Mouse (Mus musculus): ENCODE results near the gene H2afy2. TPM values are rescaled to one million over a fixed set of nuclear protein-coding genes. Genes with fewer than 3 reads are reported as not detected.

H2afy2 gene
- 87.2 and 110 TPM in 2 replicates for polyA plus RNA-seq (2014; fragmentation: Nextera tagmentation; extraction: Ambion mirVana)

GRCm38 (mm10) chr10:61783621-61784251 lies at the start of gene H2afy2:
H2afy2 (minus strand) TSS chr10:61784147.
- peak within 1 kb of the TSS; percentile 96 for H3K27ac ChIP-seq (replicated peaks; ENCODE audit: low read depth, low read length)
- ATAC-seq (ENCODE audit: low read depth) (peak; percentile 91), DNase-seq (ENCODE audit: low spot score) (peak; percentile 93)
- 0% methylated on average over 23 of the region's 50 CpGs for WGBS
- no peaks in the 10 kb centered on the region for H3K36me3 ChIP-seq (ENCODE audit: control insufficient read depth, insufficient read depth, low read length)
- peak within 1 kb of the TSS; percentile 99 for H3K9ac ChIP-seq (ENCODE audit: low read depth, low read length)
- H3K9me3 ChIP-seq (ENCODE audit: control insufficient read depth, low read length) = no peaks in the 10 kb centered on the region
- H3K4me2 ChIP-seq (ENCODE audit: low read depth, low read length) = peak within 1 kb of the TSS; percentile 68
- no peaks in the 10 kb centered on the region for H3K27me3 ChIP-seq (replicated peaks; ENCODE audit: control insufficient read depth, insufficient read depth, low read length)
- peak within 1 kb of the TSS; percentile 94 for H3K4me3 ChIP-seq (ENCODE audit: low read depth, low read length)
- H3K4me1 ChIP-seq (ENCODE audit: control insufficient read depth, insufficient read depth, low read length) = 0 out of 2 replicates have a peak, but pooled peaks cover 7% of the 10 kb centered on the region

- 66% methylated on average over 11 of the region's 11 CpGs for WGBS
- DNase-seq (ENCODE audit: low spot score) = no peak
- H3K27ac ChIP-seq (replicated peaks; ENCODE audit: low read depth, low read length) = no peak overlapping the region
- H3K9me3 ChIP-seq (ENCODE audit: control insufficient read depth, low read length) = no peaks in the 10 kb centered on the region
- no peak for ATAC-seq (ENCODE audit: low read depth)
- H3K36me3 ChIP-seq (ENCODE audit: control insufficient read depth, insufficient read depth, low read length) = no peaks in the 10 kb centered on the region
- peaks cover 18% of the 10 kb centered on the region for H3K4me1 ChIP-seq (ENCODE audit: control insufficient read depth, insufficient read depth, low read length)
- no peak overlapping the region for H3K9ac ChIP-seq (ENCODE audit: low read depth, low read length)
- H3K27me3 ChIP-seq (replicated peaks; ENCODE audit: control insufficient read depth, insufficient read depth, low read length) = no peaks in the 10 kb centered on the region
- no peak overlapping the region for H3K4me2 ChIP-seq (ENCODE audit: low read depth, low read length)
- H3K4me3 ChIP-seq (ENCODE audit: low read depth, low read length) = no peak overlapping the region
Observed at GRCm38 (mm10) chr10:61832713-61833112, 48.8 kb upstream of the H2afy2 start.

DNA sequence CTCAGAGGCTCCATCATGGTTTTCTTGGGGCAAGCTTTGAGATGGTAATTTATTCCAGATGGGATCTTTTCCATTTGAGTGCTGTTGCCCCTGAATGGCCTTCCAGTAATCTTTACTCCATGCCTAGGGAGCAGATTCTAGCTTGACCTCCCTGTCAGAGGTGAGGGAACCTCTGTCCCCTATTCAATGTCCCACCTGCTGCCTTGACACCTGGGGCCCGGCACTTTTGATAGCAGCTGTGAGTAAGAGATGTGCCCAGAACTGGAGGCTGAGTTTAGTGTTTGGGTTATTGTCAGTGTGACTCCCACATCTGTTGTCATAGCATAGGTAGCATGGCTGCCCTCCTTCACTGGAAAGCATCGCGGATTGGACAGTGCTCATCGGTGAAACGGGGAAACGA lies 47.8 kb upstream of the H2afy2 start:
- H3K9ac ChIP-seq (ENCODE audit: low read depth, low read length) = no peak overlapping the region
- H3K27ac ChIP-seq (replicated peaks; ENCODE audit: low read depth, low read length) = no peak overlapping the region
- no peaks in the 10 kb centered on the region for H3K36me3 ChIP-seq (ENCODE audit: control insufficient read depth, insufficient read depth, low read length)
- no peak for DNase-seq (ENCODE audit: low spot score)
- H3K27me3 ChIP-seq (replicated peaks; ENCODE audit: control insufficient read depth, insufficient read depth, low read length) = no peaks in the 10 kb centered on the region
- ATAC-seq (ENCODE audit: low read depth) = no peak
- no peaks in the 10 kb centered on the region for H3K9me3 ChIP-seq (ENCODE audit: control insufficient read depth, low read length)
- H3K4me2 ChIP-seq (ENCODE audit: low read depth, low read length) = no peak overlapping the region
- 81% methylated on average over 6 of the region's 6 CpGs for WGBS
- no peak overlapping the region for H3K4me3 ChIP-seq (ENCODE audit: low read depth, low read length)
- H3K4me1 ChIP-seq (ENCODE audit: control insufficient read depth, insufficient read depth, low read length) = peaks cover 28% of the 10 kb centered on the region

GRCm38 (mm10) chr10:61831251-61831650 lies 47.3 kb upstream of the H2afy2 start:
- DNase-seq (ENCODE audit: low spot score) (no peak), ATAC-seq (ENCODE audit: low read depth) (no peak)
- WGBS = 66% methylated on average over 12 of the region's 12 CpGs
- Histone ChIP-seq H3K27me3 (replicated peaks; ENCODE audit: control insufficient read depth, insufficient read depth, low read length) (no peaks in the 10 kb centered on the region), H3K4me1 (ENCODE audit: control insufficient read depth, insufficient read depth, low read length) (peaks cover 32% of the 10 kb centered on the region), H3K4me3 (ENCODE audit: low read depth, low read length) (no peak overlapping the region), H3K9me3 (ENCODE audit: control insufficient read depth, low read length) (no peaks in the 10 kb centered on the region), H3K4me2 (ENCODE audit: low read depth, low read length) (peak overlapping the region; percentile 31; the same call in 1 of the 2 replicates), H3K9ac (ENCODE audit: low read depth, low read length) (no peak overlapping the region), H3K36me3 (ENCODE audit: control insufficient read depth, insufficient read depth, low read length) (no peaks in the 10 kb centered on the region), H3K27ac (replicated peaks; ENCODE audit: low read depth, low read length) (0 out of 2 replicates have a peak overlapping the region, but pooled peaks have one; percentile 21)

- peak; percentile 31; the same call in 1 of the 2 replicates for ATAC-seq (ENCODE audit: low read depth)
- 36% methylated on average over 9 of the region's 9 CpGs for WGBS
- Histone ChIP-seq H3K9ac (ENCODE audit: low read depth, low read length) (no peak overlapping the region), H3K9me3 (ENCODE audit: control insufficient read depth, low read length) (no peaks in the 10 kb centered on the region), H3K4me1 (ENCODE audit: control insufficient read depth, insufficient read depth, low read length) (peaks cover 37% of the 10 kb centered on the region), H3K27me3 (replicated peaks; ENCODE audit: control insufficient read depth, insufficient read depth, low read length) (no peaks in the 10 kb centered on the region), H3K27ac (replicated peaks; ENCODE audit: low read depth, low read length) (0 out of 2 replicates have a peak overlapping the region, but pooled peaks have one; percentile 21), H3K4me3 (ENCODE audit: low read depth, low read length) (no peak overlapping the region), H3K4me2 (ENCODE audit: low read depth, low read length) (peak overlapping the region; percentile 31; the same call in 1 of the 2 replicates), H3K36me3 (ENCODE audit: control insufficient read depth, insufficient read depth, low read length) (no peaks in the 10 kb centered on the region)
- peak; percentile 65 for DNase-seq (ENCODE audit: low spot score)
Observed at GRCm38 (mm10) chr10:61830817-61831216, 46.9 kb upstream of the H2afy2 start.

DNA sequence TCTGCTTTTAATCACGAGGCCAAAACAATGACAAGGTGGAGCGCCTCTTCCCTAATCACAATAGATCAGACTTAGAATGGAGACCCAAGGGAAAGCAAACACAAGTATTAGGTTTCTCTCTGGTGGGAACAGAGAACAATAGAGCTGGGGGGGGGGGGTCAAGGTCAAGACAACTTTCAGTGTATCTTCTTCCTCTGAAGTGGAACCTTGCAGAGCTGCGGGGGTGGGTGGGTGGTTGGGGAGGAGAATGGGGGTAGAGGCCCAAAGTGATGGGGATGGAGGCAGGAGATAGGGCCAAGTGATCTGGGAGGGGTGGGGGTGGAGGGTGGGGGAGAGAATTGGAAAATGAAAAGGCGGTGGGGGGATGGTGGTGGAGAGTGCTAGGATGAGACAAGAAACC lies 45.1 kb upstream of the H2afy2 start:
- 35% methylated on average over 4 of the region's 4 CpGs for WGBS
- ATAC-seq (ENCODE audit: low read depth) = no peak
- H3K9ac ChIP-seq (ENCODE audit: low read depth, low read length) = no peak overlapping the region
- no peak for DNase-seq (ENCODE audit: low spot score)
- H3K4me3 ChIP-seq (ENCODE audit: low read depth, low read length) = no peak overlapping the region
- no peaks in the 10 kb centered on the region for H3K27me3 ChIP-seq (replicated peaks; ENCODE audit: control insufficient read depth, insufficient read depth, low read length)
- peaks cover 52% of the 10 kb centered on the region for H3K4me1 ChIP-seq (ENCODE audit: control insufficient read depth, insufficient read depth, low read length)
- no peaks in the 10 kb centered on the region for H3K9me3 ChIP-seq (ENCODE audit: control insufficient read depth, low read length)
- no peak overlapping the region for H3K27ac ChIP-seq (replicated peaks; ENCODE audit: low read depth, low read length)
- H3K4me2 ChIP-seq (ENCODE audit: low read depth, low read length) = no peak overlapping the region
- H3K36me3 ChIP-seq (ENCODE audit: control insufficient read depth, insufficient read depth, low read length) = no peaks in the 10 kb centered on the region

- Histone ChIP-seq H3K9ac (ENCODE audit: low read depth, low read length) (no peak overlapping the region), H3K27ac (replicated peaks; ENCODE audit: low read depth, low read length) (no peak overlapping the region), H3K9me3 (ENCODE audit: control insufficient read depth, low read length) (no peaks in the 10 kb centered on the region), H3K36me3 (ENCODE audit: control insufficient read depth, insufficient read depth, low read length) (no peaks in the 10 kb centered on the region), H3K4me1 (ENCODE audit: control insufficient read depth, insufficient read depth, low read length) (peaks cover 60% of the 10 kb centered on the region), H3K27me3 (replicated peaks; ENCODE audit: control insufficient read depth, insufficient read depth, low read length) (no peaks in the 10 kb centered on the region), H3K4me3 (ENCODE audit: low read depth, low read length) (no peak overlapping the region), H3K4me2 (ENCODE audit: low read depth, low read length) (no peak overlapping the region)
- 68% methylated on average over 32 of the region's 32 CpGs for WGBS
- no peak for DNase-seq (ENCODE audit: low spot score)
- no peak for ATAC-seq (ENCODE audit: low read depth)
Observed at GRCm38 (mm10) chr10:61827950-61828936, 44.3 kb upstream of the H2afy2 start.

DNA sequence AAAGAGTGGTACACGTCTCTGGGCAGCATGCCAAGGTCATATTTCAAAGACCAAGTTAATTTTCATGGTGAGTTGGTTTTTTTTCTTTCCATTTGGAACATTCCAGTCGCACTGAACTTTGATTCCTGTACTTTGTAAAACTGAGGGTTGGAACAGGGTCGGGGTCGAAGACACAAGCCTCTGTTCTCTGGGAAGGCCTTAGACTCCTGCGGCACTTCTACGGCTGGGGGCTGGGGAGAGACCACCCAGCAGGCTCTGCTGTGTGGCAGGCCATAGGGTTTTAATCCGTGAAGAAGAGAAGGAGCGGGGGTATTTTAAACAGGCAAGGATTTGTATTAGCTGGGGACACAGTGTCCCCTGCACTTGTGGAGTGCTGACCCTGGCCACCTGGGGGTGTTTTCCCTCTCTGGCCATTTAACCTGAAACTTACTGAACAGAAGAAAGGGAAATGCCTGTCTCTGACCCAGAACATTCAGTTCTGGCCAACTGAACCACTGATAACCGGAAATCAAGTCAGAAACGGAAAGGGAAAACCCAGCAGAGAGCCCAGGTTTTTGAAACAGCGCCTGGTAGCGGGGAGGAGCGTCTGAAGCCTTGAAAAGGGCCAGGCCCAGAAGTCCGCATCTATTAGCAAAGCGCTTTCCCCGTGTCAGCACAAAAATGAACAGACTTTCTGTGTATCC lies 42.9 kb upstream of the H2afy2 start:
- no peaks in the 10 kb centered on the region for H3K9me3 ChIP-seq (ENCODE audit: control insufficient read depth, low read length)
- ATAC-seq (ENCODE audit: low read depth) (peak; percentile 38; the same call in 1 of the 2 replicates), DNase-seq (ENCODE audit: low spot score) (peak; percentile 63)
- WGBS = 14% methylated on average over 16 of the region's 16 CpGs
- no peaks in the 10 kb centered on the region for H3K36me3 ChIP-seq (ENCODE audit: control insufficient read depth, insufficient read depth, low read length)
- H3K27me3 ChIP-seq (replicated peaks; ENCODE audit: control insufficient read depth, insufficient read depth, low read length) = no peaks in the 10 kb centered on the region
- peaks cover 66% of the 10 kb centered on the region for H3K4me1 ChIP-seq (ENCODE audit: control insufficient read depth, insufficient read depth, low read length)
- H3K4me2 ChIP-seq (ENCODE audit: low read depth, low read length) = no peak overlapping the region
- H3K4me3 ChIP-seq (ENCODE audit: low read depth, low read length) = no peak overlapping the region
- no peak overlapping the region; the same call in 1 of the 2 replicates for H3K9ac ChIP-seq (ENCODE audit: low read depth, low read length)
- H3K27ac ChIP-seq (replicated peaks; ENCODE audit: low read depth, low read length) = peak overlapping the region; percentile 71
